Mouse (Mus musculus) granulocyte monocyte progenitor cell, adult 5-6 weeks (primary cell): ENCODE measurements at regions not wholly inside any gene's neighbourhood (a gene's known extent, or its start where the extent isn't known, plus 50 kb on each side); places are given as distances from the start of the nearest gene placed in this dataset.

Source experiments
- ATAC-seq: replicated peaks from 2 replicates; pipeline ENCODE4 v1.8.0; 2016; ENCODE audit warnings: mild to moderate bottlenecking, moderate TSS enrichment, inconsistent platforms; ENCODE audit not compliant: poor library complexity, severe bottlenecking

GRCm38 (mm10) chr15:27109130-27109529 is 213.8 kb upstream of the Fbxl7 start:
- no peak for ATAC-seq

- ATAC-seq, result no peak
Observed at GRCm38 (mm10) chr15:27129697-27130096, 234.3 kb upstream of the Fbxl7 start.

- no peak for ATAC-seq
Observed at GRCm38 (mm10) chr15:27132761-27133160, 237.4 kb upstream of the Fbxl7 start.

GRCm38 (mm10) chr15:27137580-27137979 is 242.2 kb upstream of the Fbxl7 start:
- ATAC-seq, result no peak

- ATAC-seq, result no peak
Observed at GRCm38 (mm10) chr15:27145860-27146259, 250.5 kb upstream of the Fbxl7 start.

- no peak for ATAC-seq
Observed at GRCm38 (mm10) chr15:27160986-27161385, 265.6 kb upstream of the Fbxl7 start.

GRCm38 (mm10) chr15:27167484-27167883 is 272.1 kb upstream of the Fbxl7 start:
- no peak for ATAC-seq

GRCm38 (mm10) chr15:27169846-27170245 is 274.5 kb upstream of the Fbxl7 start:
- ATAC-seq, result no peak

GRCm38 (mm10) chr15:27173506-27173905 is 278.1 kb upstream of the Fbxl7 start:
- ATAC-seq, result no peak

GRCm38 (mm10) chr15:27178084-27178935 is 282.9 kb upstream of the Fbxl7 start:
- no peak for ATAC-seq

GRCm38 (mm10) chr15:27189699-27190098 is 276.8 kb upstream of the Ank start:
- no peak for ATAC-seq

- no peak for ATAC-seq
Observed at GRCm38 (mm10) chr15:27201513-27201912, 265.0 kb upstream of the Ank start.

GRCm38 (mm10) chr15:27204888-27205287 is 261.6 kb upstream of the Ank start:
- no peak for ATAC-seq

- ATAC-seq, result no peak
Observed at GRCm38 (mm10) chr15:27207446-27207845, 259.0 kb upstream of the Ank start.

- ATAC-seq, result no peak
Observed at GRCm38 (mm10) chr15:27216387-27216786, 250.1 kb upstream of the Ank start.

- no peak for ATAC-seq
Observed at GRCm38 (mm10) chr15:27219126-27219738, 247.2 kb upstream of the Ank start.

- no peak for ATAC-seq
Observed at GRCm38 (mm10) chr15:27223610-27224511, 242.6 kb upstream of the Ank start.

GRCm38 (mm10) chr15:27224512-27224850 is 242.0 kb upstream of the Ank start:
- ATAC-seq, result no peak

GRCm38 (mm10) chr15:27232804-27233203 is 233.7 kb upstream of the Ank start:
- peak; percentile 78 for ATAC-seq

- peak; percentile 87 for ATAC-seq
Observed at GRCm38 (mm10) chr15:27234770-27235169, 231.7 kb upstream of the Ank start.

- no peak for ATAC-seq
Observed at GRCm38 (mm10) chr15:27238301-27238700, 228.2 kb upstream of the Ank start.
